Mouse (Mus musculus) liver, embryonic 14.5 days (tissue): ENCODE measurements around the gene Agtrap.

Experiments used
- CTCF ChIP-seq: IDR thresholded peaks from 2 replicates; pipeline ENCODE4 v1.5.1; 2016; ENCODE audit warnings: antibody characterized with exemption, low read depth, control low read depth
- EP300 ChIP-seq: IDR thresholded peaks from 2 replicates; pipeline ENCODE4 v1.6.1; 2016; ENCODE audit warnings: antibody characterized with exemption, low read depth

DNA sequence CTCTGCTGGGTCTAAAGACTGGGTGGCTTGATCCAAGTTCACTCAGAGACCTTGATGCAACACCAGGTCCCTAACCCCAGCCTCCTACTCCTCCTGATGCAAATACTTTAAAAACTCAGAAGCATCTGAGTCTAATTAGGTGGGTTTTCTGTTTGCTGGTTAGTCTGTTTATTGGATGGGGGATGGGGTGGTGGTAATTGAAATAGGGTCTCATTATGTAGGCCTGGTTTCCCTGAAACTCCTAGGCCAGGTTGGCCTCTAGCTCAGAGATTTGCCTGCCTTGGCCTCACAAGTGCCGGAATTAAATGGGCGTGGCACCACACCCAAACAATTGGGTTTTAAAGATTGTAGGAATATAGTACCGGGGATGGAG is 34.8 kb upstream of the Agtrap start:
- TF ChIP-seq EP300 (no peak), CTCF (no peak)
